Mouse (Mus musculus): ENCODE results near the gene Rnf2. TPM values are rescaled to one million over a fixed set of nuclear protein-coding genes. Genes with fewer than 3 reads are reported as not detected.

Rnf2 gene
- polyA plus RNA-seq, 1 experiment from 2014 or later: 18.8 TPM

- Histone ChIP-seq H3K9ac (replicated peaks) (no peak overlapping the region), H3K4me3 (ENCODE audit: low read depth, low read length) (no peak overlapping the region), H3K9me3 (ENCODE audit: low read length) (no peaks in the 10 kb centered on the region), H3K4me1 (ENCODE audit: insufficient read depth) (no peaks in the 10 kb centered on the region), H3K27ac (ENCODE audit: low read depth) (no peak overlapping the region), H3K36me3 (replicated peaks; ENCODE audit: insufficient read depth, low read length) (no peaks in the 10 kb centered on the region), H3K4me2 (ENCODE audit: low read depth, low read length) (no peak overlapping the region), H3K27me3 (ENCODE audit: insufficient read depth, low read length) (no peaks in the 10 kb centered on the region)
- ATAC-seq (no peak), DNase-seq (no peak)
- WGBS (ENCODE audit: insufficient replicate concordance): 80% methylated on average over 3 of the region's 3 CpGs
- TF ChIP-seq EP300 (IDR thresholded peaks at IDR 0.05; ENCODE audit: low read depth): no peak
- TF ChIP-seq CTCF (IDR thresholded peaks at IDR 0.05; ENCODE audit: low read depth): no peak
Measured at GRCm38 (mm10) chr1:151526701-151527100, 25.9 kb upstream of the Rnf2 start.

GRCm38 (mm10) chr1:151517571-151518250 is 17.0 kb upstream of the Rnf2 start:
- Histone ChIP-seq H3K27ac (ENCODE audit: low read depth) (no peak overlapping the region), H3K4me1 (ENCODE audit: insufficient read depth) (no peaks in the 10 kb centered on the region), H3K27me3 (ENCODE audit: insufficient read depth, low read length) (no peaks in the 10 kb centered on the region), H3K4me2 (ENCODE audit: low read depth, low read length) (no peak overlapping the region), H3K9me3 (ENCODE audit: low read length) (no peaks in the 10 kb centered on the region), H3K36me3 (replicated peaks; ENCODE audit: insufficient read depth, low read length) (no peaks in the 10 kb centered on the region), H3K9ac (replicated peaks) (no peak overlapping the region), H3K4me3 (ENCODE audit: low read depth, low read length) (no peak overlapping the region)
- TF ChIP-seq CTCF (IDR thresholded peaks at IDR 0.05; ENCODE audit: low read depth) (no peak), EP300 (IDR thresholded peaks at IDR 0.05; ENCODE audit: low read depth) (no peak)
- peak; percentile 7 for DNase-seq
- no peak for ATAC-seq
- WGBS (ENCODE audit: insufficient replicate concordance): 77% methylated on average over 15 of the region's 15 CpGs

GRCm38 (mm10) chr1:151516871-151517270 is 16.1 kb upstream of the Rnf2 start:
- H3K9me3 ChIP-seq (ENCODE audit: low read length): no peaks in the 10 kb centered on the region
- no peak for ATAC-seq
- H3K36me3 ChIP-seq (replicated peaks; ENCODE audit: insufficient read depth, low read length): no peaks in the 10 kb centered on the region
- no peak for TF ChIP-seq EP300 (IDR thresholded peaks at IDR 0.05; ENCODE audit: low read depth)
- no peak for TF ChIP-seq CTCF (IDR thresholded peaks at IDR 0.05; ENCODE audit: low read depth)
- no peak overlapping the region for H3K4me2 ChIP-seq (ENCODE audit: low read depth, low read length)
- 89% methylated on average over 3 of the region's 3 CpGs for WGBS (ENCODE audit: insufficient replicate concordance)
- DNase-seq: no peak
- H3K4me3 ChIP-seq (ENCODE audit: low read depth, low read length): no peak overlapping the region
- H3K4me1 ChIP-seq (ENCODE audit: insufficient read depth): no peaks in the 10 kb centered on the region
- H3K9ac ChIP-seq (replicated peaks): no peak overlapping the region
- no peaks in the 10 kb centered on the region for H3K27me3 ChIP-seq (ENCODE audit: insufficient read depth, low read length)
- H3K27ac ChIP-seq (ENCODE audit: low read depth): no peak overlapping the region

- Histone ChIP-seq H3K9ac (replicated peaks) (no peak overlapping the region), H3K4me1 (ENCODE audit: insufficient read depth) (no peaks in the 10 kb centered on the region; the same call in 1 of the 2 replicates), H3K4me3 (ENCODE audit: low read depth, low read length) (no peak overlapping the region), H3K27me3 (ENCODE audit: insufficient read depth, low read length) (no peaks in the 10 kb centered on the region), H3K27ac (ENCODE audit: low read depth) (no peak overlapping the region), H3K36me3 (replicated peaks; ENCODE audit: insufficient read depth, low read length) (no peaks in the 10 kb centered on the region), H3K9me3 (ENCODE audit: low read length) (no peaks in the 10 kb centered on the region), H3K4me2 (ENCODE audit: low read depth, low read length) (no peak overlapping the region)
- TF ChIP-seq EP300 (IDR thresholded peaks at IDR 0.05; ENCODE audit: low read depth) (no peak), CTCF (IDR thresholded peaks at IDR 0.05; ENCODE audit: low read depth) (no peak)
- ATAC-seq (no peak), DNase-seq (no peak)
- WGBS (ENCODE audit: insufficient replicate concordance): 75% methylated on average over 1 of the region's 1 CpGs
Measured at GRCm38 (mm10) chr1:151515733-151516132, 15.0 kb upstream of the Rnf2 start.

- H3K36me3 ChIP-seq (replicated peaks; ENCODE audit: insufficient read depth, low read length): no peaks in the 10 kb centered on the region
- H3K9me3 ChIP-seq (ENCODE audit: low read length): no peaks in the 10 kb centered on the region
- H3K27ac ChIP-seq (ENCODE audit: low read depth): no peak overlapping the region
- H3K4me3 ChIP-seq (ENCODE audit: low read depth, low read length): no peak overlapping the region
- H3K9ac ChIP-seq (replicated peaks): no peak overlapping the region
- H3K27me3 ChIP-seq (ENCODE audit: insufficient read depth, low read length): no peaks in the 10 kb centered on the region
- no peak for DNase-seq
- 82% methylated on average over 4 of the region's 4 CpGs for WGBS (ENCODE audit: insufficient replicate concordance)
- H3K4me2 ChIP-seq (ENCODE audit: low read depth, low read length): no peak overlapping the region
- no peak for ATAC-seq
- TF ChIP-seq CTCF (IDR thresholded peaks at IDR 0.05; ENCODE audit: low read depth) (no peak), EP300 (IDR thresholded peaks at IDR 0.05; ENCODE audit: low read depth) (no peak)
- H3K4me1 ChIP-seq (ENCODE audit: insufficient read depth): no peaks in the 10 kb centered on the region; the same call in 1 of the 2 replicates
Measured at GRCm38 (mm10) chr1:151514119-151514518, 13.4 kb upstream of the Rnf2 start.

GRCm38 (mm10) chr1:151510811-151511210 is 10.1 kb upstream of the Rnf2 start:
- Histone ChIP-seq H3K9ac (replicated peaks) (no peak overlapping the region), H3K4me2 (ENCODE audit: low read depth, low read length) (no peak overlapping the region), H3K4me1 (ENCODE audit: insufficient read depth) (no peaks in the 10 kb centered on the region; the same call in 1 of the 2 replicates), H3K36me3 (replicated peaks; ENCODE audit: insufficient read depth, low read length) (no peaks in the 10 kb centered on the region), H3K27me3 (ENCODE audit: insufficient read depth, low read length) (no peaks in the 10 kb centered on the region), H3K4me3 (ENCODE audit: low read depth, low read length) (no peak overlapping the region), H3K27ac (ENCODE audit: low read depth) (peak overlapping the region; percentile 44; the same call in 1 of the 2 replicates), H3K9me3 (ENCODE audit: low read length) (no peaks in the 10 kb centered on the region)
- ATAC-seq (no peak), DNase-seq (no peak)
- TF ChIP-seq EP300 (IDR thresholded peaks at IDR 0.05; ENCODE audit: low read depth) (peak; percentile 29; the same call in 1 of the 2 replicates), CTCF (IDR thresholded peaks at IDR 0.05; ENCODE audit: low read depth) (no peak)
- 50% methylated on average over 4 of the region's 4 CpGs for WGBS (ENCODE audit: insufficient replicate concordance)
